Mouse (Mus musculus) heart, adult 8-10 months (tissue): Measurements from ENCODE around the gene Rassf5. TPM values are rescaled to one million over a fixed set of nuclear protein-coding genes. Genes with fewer than 3 reads are reported as not detected.

ENCODE experiments used
- DNase-seq: peaks from one replicate; pipeline ENCODE4 v3.0.0; 2022; ENCODE audit warnings: low spot score
- total RNA-seq, 4 experiments: library from RNA; stranded (reverse); gene quantifications; 2 replicates each; pipeline ENCODE4 v1.2.4; 2022

The Rassf5 gene
- total RNA-seq, 4 experiments from 2014 or later: 1.4 to 2.6 (median 1.5) TPM

DNA sequence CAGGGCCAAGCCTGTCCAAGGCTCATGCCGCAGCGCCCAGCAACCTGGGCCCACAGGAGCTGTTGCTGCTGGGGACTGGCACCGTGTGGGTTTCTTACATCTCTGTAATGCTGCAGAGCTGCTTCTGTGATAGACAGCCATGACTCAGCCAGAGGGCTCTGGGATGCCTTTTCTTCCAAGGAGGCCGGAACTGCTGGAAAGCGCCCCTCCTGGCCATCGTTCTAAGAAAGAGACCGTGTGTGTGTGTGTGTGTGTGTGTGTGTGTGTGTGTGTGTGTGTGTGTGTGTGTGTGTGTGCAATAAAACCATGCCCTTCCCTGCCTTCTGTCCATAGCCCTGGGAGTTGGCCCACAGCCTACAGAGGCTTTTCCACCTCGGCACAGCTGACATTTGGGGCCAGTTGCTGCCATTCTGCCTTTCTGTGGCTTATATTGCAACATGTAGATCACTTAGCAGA lies 35.1 kb downstream of the Rassf5 start:
- no peak for DNase-seq

DNA sequence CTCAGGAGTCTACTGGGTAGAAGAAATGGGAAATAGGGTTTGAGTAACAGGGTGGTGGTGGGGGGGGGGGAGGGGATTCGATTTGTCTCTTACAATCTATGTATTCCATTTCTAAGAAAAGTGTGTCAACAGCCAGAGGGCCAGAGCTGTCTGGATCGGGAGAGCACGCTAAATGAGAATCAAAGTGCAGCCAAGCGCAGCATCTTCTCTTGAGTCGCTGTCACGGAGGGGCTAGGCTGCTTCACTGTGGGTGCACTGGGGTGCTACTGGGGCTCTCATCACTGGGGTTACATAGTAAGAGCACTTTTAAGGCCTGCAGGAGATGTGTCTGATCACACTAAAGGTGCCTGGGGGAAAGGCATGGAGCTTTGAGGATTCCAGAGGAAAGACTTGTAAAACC lies 36.3 kb downstream of the Rassf5 start:
- no peak for DNase-seq

DNA sequence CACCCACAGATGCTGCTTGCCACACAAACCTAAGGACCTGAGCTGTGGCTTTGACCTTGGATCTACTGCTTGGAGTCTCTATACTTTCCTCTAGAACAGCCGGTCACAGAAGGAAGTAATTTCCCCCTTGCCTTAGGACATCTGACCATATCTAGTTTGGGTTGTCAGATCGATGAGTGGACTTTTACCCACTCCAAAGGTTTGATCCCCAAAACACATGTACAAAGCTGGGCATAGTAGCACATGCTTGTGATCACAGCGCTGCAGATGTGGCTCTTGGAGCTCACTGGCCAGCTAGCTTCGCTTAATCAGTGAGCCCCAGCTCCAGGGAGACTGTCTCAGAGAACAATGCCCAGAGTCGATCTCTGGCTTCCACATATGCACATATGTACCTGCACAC lies 37.0 kb downstream of the Rassf5 start:
- DNase-seq: no peak

DNA sequence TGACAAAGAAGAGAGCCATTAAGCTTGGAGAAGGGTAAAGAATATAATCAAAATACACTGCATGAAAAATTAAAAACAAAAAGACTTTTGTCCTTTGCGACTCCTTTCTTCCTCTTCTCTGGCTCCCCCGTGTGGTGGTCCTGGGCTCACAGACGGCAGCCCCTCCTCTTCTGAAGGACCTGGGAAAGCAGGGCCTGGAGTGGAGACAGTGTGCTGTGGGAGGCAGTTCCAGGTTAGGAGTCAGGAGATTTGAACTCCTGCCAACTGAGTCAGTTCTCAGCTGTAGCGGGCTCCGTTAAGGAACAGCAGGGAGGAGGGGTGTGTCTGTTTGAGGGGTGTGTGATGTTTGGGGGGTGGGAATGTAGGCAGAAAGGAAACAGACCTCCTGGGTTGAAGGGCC lies 37.5 kb downstream of the Rassf5 start:
- peak; percentile 63 for DNase-seq

DNA sequence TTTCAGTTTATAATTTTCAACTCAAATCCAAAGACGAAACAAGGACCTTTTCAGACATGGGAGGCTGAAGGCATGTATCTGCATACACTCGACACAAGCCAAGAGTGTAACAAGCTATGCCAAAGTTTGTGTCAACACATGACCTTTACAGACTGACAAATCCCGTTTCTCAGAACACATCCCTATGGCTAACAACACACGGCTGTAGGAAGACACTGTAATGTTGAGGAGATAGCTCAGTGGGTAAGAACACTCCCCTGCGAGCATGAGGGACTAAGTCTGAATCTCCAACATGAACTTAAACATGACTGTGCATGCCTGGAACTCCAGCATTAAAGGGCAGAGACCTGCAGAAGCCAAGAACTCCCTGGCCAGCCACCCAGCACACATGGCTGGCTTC lies 38.7 kb downstream of the Rassf5 start:
- no peak for DNase-seq

DNA sequence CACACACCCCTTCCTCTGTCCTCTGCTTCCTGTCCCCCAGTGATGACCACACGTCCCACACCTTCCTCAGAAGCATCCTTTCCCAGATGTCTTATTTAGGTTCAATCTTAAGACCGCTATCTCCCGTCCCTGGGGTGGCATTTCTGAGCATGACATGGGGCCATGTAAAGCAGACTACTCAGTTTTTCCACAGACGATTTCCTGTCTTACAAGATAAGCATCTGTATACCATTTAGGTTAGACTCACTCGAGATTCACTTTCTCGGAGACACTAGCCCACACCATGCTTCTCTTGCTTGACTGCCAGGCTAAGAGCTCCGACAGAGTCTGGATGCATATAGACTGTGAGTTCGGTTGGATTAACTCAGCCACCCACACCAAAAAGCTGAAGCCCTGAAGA lies 40.6 kb downstream of the Rassf5 start:
- DNase-seq: no peak

DNA sequence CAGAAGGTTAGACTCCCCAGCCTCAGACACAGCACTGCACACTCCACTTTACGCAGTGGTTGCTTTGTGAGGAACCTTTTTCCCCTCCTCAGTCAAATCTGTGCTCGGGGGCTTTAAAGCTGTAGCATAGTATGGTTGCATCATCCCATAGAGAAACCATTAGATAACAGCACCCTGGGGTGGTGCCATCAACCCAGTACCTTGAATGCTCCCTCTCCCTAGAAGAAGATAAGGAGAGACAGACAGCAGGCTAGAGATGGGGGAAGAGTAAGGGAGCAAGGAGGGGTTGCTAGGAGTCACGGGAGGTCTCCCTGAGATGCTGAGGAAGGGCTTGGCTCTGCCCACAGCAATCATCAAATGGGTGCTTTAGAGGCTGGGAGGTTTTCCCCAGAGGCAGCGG lies 43.7 kb downstream of the Rassf5 start:
- DNase-seq: no peak

DNA sequence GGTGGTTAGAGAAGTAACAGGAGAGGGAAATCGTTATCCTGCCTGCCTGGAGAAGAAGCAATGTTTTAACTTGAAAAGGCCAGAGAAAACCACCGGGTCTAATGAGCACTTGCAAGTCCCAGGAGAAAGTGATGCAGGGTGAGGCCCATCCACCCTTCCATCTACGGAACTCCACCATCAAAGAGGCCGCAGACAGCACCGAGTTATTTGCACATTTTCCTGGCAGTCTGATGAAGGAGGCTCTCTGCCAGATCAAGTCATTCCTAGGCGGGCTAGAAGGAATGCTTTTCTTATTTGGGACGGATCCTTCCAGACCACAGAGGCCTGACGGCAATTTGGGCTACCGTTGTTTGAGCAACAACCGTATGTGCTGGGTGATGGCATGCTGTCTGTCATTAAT lies 44.5 kb downstream of the Rassf5 start:
- no peak for DNase-seq

DNA sequence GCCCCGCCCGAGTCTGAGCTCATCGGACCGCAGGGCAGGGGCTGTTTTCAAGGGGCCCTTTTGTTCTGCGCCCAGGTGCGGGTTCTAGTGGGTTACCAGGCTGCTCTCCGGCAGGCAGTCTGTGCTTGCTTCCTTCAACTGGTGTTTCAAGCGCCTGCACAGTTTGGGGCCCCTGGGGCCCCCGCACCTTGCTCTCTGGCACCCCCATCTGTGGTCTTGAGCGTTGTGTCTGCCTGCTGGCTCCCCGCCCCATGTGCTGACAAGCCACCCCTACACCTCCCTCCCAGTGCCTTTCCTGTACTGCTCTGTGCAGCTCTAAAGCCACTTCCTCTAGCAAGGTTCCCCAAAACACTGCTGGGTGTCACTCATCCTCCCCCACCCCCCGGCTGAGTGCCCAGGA lies 45.1 kb downstream of the Rassf5 start:
- DNase-seq: peak; percentile 48

DNA sequence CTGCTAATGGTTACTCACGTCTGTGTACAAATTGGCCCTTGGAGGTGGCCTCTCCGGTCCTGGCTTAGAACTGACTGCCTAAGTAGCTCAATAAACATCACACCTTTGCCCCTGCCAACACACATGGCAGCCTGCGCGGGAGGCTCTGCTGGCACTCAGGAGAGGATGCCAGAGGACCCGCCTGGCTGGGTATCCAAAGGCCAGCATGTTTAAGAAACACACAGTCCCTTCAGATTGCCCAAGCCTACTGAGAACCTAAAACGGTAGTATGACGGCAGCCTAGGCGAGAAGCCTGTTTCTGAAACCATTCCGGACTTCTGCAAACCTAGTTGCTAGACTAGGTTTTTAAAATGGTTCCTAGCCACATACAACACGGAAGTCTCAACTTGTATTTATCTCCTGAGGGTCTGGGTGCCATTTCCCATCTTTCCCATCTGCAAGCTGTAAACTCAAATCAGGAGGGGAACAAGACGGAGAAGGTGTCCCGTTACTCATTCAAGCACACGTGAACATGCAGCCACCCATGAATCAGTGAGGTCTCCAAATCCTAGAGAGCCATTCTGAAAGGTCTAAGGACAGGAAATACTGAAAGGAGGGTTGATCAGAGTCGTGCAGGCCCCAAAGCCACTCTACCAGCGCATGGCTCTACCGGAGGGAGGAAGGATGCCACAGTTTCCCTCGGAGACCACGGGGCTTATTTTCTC lies 45.8 kb downstream of the Rassf5 start:
- no peak for DNase-seq

DNA sequence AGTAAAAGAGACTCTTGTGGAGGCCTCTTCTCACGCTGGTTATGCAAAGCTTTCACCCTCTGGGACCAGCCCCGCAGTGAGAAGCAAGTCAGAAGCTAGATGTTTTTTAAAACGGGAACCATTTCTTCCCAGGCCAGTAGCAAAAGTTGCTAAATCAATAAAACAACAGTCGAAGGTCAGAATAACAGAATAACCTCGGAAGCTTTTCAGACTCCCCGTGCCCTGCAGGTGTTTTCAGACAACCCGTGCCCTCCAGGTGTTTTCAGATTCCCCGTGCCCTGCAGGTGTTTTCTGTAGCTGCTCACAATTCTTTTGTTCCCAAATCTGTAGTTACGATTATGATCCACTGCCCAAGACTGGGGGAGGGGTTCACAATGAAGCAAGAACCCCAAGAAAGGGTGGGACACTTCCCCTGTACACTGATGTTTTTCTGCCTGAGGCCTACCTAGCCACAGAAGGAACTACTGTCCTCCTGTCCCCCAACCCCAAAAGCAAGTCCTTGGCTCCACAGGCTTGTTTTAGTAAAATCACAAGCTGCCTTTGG lies 46.6 kb downstream of the Rassf5 start:
- no peak for DNase-seq

DNA sequence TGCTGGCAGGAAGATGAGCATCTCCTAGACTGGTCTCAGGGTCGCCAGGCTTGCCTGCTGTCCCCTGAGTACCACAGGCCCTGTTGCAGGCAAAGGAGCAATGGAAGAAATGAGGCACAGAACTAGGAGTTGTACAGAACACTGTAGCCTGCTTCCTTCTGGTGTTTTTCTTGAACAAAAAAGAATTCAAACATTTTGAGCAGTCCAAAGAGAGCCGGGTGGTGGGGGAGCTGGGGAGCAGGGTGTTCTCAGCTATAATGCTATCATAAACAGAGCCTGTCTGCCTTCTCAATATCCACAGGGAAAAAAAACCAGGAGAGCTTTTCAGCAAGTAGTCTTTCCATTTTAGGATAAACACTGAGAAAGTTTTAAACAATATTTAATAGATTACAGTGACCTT lies 49.0 kb downstream of the Rassf5 start:
- no peak for DNase-seq

DNA sequence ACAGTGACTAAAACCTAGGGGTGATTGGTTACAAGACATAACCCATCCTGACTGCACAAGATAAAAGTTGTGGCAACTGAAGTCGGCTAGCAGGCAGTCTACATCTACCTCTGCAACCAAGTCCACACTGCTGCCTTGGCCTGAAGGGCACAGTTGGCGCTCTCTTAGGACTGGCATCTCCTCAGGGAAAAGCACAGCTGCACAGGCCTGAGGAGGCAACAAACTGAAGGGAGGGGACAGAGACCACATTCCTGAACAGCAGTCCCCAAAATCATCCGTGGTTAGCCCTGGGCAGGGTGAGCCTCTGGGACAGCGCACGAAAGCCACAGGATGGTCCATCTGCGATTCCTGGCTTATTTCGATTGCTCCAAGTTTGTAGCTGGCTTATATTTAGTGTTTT lies 49.4 kb downstream of the Rassf5 start:
- DNase-seq: no peak

DNA sequence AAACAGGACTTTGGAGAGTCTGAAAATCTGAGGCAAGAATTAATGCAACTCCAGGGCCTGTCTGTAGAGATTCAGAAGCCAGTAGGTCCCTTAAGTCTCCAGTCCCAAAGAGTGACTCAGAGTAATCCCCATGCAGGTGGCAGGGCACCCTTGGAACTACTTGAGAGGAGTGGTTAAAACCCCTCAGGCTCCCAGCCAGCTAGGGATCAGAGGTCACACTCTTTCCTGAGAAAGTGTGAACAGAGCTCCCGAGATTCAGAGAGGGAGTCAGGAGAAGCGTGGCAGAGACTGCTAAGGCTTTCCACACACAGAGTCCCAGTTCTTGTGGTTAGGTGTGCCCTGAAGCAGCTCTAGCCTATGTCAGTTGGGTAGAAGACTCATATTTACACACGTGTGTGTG lies 51.3 kb downstream of the Rassf5 start:
- no peak for DNase-seq

DNA sequence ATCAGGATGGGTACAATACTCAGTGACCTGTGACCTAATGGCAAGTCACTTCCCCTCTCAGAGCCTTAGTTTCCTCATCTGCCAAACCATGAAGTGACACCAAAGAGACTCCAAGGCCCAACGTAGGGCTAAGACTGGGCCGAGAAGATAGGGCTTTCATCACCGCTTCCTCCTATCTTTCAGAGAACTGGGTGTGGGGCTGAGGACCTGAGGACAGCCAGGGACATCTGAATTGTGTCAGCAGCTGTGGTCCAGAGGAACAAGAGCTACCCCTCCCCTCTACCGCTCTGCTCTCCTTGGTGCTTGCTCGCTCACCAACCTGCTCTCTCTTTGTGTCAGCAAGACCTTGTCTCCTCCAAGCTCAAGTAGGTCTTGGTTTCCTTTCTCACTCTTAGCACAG lies 56.4 kb downstream of the Rassf5 start:
- no peak for DNase-seq

DNA sequence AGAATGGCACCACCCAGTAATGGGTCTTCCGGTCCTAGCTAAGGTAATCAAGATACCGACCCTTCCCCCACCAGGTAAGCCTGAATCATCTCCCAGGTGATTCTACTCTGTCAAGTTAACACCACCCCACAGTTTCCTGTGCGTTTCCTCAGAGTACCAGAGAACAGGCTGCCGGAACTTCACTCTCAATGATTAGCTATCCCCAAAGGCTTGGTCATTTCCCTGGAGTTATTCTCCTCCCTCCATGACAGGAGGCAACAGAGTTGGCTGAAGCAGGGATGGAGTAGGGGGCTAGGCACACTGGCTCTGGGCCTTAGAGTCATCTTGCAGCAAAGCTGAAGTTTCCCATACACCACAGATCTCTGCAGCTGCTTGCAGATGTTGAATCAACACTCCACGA lies 57.2 kb downstream of the Rassf5 start:
- no peak for DNase-seq

DNA sequence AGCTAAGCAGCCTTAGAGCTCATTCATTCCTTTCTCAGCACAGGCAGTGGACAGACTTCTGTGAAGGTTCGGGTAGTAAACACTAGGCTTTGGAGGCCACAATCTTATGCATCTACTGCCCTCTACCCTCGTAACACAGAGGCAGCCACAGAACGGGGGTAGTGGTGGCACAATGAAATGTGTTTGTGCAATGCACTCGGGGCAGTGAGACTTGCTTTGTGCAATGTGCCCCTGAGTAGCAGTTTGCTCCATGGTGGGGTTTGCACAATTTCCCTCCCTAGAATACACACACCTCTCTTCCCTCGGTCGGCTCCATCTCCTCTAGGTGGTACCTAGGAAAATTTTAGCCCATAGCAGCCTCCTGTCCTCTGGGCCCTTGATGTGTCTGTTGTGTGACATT lies 58.1 kb downstream of the Rassf5 start:
- DNase-seq: no peak

DNA sequence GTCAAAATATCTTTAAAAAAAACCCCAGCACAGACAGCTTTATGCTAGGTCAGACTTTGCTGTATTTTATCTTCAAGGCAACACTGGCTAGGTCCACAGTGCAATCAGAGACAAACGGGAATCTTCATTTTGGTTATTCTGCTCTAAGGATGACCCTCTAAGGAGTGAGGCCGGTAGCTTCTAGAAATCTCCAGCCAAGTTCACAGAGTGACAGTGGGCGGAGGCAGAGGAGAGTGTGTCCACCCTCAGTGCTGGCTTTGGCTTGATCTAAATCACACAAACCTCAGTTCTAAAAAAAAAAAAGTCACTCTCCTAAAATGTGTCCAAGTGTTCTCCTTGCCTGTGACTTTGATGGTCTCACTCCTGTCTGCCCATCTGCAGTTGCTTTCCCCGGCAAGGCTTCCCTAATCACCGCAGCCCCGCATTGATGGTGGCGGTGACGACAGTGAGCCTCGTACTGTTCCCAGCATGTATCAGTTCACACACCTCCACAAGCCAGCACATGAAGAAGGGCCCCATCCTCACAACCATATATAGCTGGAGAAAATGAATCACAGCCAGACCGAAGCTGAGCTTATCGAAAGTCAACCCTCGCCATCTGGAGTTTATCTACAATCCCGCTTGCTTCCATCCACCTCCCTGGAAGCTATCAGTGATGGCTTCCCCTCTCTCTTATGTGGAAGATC lies 59.1 kb downstream of the Rassf5 start:
- no peak for DNase-seq

DNA sequence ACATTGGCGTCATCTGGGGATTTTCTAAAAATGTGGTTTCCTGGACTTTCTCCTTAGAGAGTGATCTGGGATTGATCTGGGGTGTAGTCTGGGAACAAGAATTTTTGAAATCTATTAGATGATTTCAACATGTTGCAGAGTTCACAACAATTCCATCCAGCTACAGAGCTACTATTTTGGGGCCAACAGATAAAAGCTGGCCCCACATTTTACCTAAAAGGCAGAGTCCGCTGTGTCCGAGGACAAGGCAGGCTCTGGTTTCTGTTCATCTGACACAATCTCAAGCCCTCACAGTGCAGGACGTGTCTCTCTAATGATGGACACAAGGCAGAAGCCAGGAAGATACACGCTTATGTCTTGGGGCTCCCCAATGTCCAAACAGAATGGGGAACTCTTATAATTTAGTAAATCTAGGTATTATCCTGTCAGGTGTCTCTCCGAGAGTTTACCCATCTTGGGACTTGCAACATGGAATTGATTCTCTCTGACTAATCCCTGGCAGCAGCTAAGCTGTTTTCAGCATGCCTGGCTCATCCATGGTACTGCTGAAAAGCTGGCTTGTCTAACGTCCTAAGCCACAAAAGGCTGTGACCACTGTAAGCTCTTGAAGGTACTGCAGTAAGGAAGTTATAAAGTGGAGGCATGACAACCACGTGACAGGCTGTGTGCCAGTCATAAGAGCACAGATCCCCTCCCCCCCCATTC lies 60.0 kb downstream of the Rassf5 start:
- DNase-seq: no peak

DNA sequence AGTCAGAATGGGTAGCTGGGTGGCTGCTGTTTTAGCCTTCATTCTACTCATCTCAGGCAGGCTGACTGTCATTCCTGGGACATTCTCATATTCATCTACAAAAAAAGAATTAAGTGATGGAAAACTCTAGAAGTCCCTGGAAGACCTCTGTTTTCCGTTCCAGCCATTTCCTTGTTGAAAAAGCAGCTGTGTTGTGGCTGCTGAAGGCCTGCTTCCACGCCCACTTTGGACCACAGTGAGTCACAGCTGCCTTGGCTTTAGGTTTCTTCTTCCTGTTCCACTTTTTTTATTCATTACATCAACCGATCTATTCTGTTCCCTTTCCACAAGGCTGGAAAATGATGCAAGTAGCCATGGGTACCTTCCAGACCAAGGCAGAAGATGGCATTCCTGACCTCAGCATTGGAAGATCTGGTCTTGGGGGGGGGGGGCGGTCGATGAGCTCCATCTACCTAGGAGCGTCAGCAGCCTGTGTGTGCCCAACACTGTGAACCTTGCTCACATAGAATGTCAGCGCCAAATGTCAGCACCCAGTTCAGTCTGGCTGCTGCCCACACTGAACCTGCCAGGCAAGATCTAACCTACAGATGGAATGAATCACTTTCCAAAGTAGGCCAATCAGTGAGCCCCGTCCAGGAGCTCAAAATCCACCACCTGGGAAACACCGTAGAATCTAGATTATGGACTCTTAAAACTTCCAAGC lies 60.7 kb downstream of the Rassf5 start:
- DNase-seq: peak; percentile 74

DNA sequence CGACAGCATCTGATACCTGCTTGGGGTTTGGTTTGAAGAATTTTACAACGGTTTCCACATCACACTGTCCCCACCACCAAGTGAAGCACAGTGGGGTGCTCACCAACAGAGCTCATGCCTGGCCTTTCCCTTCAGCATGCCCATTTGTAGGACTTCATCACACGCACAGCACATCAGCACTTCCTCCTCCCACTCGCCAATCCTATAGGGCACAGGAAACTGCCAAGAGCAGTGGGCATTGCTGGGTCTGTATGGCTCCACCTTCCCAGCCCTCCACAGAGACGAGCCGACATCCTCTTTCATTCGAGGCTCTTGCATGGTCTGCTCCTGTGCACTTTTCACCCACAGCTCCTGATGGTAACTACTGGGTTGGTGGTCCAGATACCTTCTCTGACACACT lies 61.9 kb downstream of the Rassf5 start:
- no peak for DNase-seq
